Mouse (Mus musculus) inflammation-experienced regulatory T-cells, adult 6 months (primary cell): ENCODE results near the gene Insm2. TPM values are rescaled to one million over a fixed set of nuclear protein-coding genes. Genes with fewer than 3 reads are reported as not detected.
A peak's percentile ranks its signal among the peaks of the same experiment; 100 is the strongest.
"Not testable (repeated sequence)": the region's sequence is repeated elsewhere in the genome, so short reads cannot be mapped to it uniquely, and the experiment has no call there.

ENCODE experiments used
- ATAC-seq: one replicate; pipeline ENCODE4 v1.8.0; 2017
- polyA plus RNA-seq, 3 experiments: library from polyadenylated mRNA; unstranded; fragments of 100-300 nt; shearing (Covaris generic); gene quantifications; one replicate each; pipeline ENCODE4 v1.2.1; 2017

The Insm2 gene
- under 1 TPM; 0.18 to 0.34 (median 0.21) TPM for polyA plus RNA-seq

DNA sequence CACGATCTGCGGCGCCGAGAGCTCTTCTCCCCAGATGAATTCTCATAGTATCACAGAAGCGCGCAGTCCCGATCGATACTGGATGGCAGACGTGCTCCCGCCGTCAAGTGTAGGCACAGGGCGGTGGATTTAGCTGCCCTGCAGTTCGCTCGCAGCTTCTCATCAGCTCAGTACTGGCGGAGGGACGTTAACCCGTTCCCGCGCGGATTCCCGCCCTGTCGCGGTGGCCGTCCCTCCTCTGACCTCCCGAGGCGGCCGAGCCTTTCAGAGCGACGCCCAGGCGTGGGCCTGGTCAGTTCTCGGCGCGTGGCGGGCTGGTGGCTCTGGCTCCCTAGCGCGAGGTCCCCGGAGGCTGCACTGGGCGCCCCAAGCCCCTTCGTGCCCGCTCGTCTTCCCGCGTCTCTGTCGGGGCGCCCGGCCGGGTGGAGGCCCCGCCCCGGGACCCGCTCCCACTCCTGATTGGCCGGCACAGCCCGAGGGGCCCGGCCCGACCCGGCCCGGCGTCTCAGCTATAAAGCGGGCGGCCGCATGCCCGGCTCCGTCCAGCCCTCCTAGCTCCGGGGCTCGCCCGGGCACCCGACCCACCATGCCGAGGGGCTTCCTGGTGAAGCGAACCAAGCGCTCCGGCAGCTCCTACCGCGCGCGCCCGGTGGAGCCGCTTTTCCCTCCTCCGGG, at the start of gene Insm2:
Gene Insm2, plus strand, starts transcription at position 541 of the 675 bp plus-strand sequence.
- no peak for ATAC-seq

DNA sequence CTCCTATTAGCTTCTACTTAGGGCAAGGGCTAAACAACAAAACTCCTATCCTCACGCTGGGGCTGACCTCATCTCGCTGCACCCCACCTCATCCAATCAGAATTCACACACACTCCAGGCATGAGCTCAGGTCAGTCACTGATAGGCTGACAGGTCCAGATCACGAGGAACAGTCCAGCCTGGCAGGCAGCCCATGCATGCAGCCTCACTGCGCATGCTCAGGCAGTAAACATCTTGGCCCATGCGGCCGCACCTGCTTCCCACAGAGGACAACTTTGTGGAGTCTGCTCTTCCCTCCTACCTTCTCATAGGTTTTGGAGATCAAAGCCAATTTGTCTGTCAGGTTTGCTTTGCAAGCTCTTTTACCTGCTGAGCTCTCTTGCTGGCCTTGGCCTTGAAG, 44.3 kb upstream of the Insm2 start:
- not testable (repeated sequence) for ATAC-seq

DNA sequence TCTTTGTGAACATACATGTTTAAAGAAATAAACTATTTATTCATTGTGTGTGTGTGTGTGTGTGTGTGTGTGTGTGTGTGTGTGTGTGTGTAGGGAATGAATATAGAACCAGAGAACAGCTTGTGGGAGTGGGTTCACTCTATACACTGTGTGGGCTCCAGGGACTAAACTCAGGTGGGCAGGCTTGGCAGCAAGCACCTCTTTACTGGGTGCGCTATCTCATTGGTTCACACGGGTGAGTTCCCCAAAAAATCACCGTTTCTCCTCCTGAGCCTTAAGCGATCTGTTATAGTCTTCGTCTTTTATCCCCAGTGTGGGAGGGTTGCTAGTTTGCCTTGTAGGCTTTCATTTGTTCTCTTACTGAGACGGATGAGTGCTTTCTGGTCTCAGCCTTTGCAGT, 41.4 kb upstream of the Insm2 start:
- no peak for ATAC-seq

DNA sequence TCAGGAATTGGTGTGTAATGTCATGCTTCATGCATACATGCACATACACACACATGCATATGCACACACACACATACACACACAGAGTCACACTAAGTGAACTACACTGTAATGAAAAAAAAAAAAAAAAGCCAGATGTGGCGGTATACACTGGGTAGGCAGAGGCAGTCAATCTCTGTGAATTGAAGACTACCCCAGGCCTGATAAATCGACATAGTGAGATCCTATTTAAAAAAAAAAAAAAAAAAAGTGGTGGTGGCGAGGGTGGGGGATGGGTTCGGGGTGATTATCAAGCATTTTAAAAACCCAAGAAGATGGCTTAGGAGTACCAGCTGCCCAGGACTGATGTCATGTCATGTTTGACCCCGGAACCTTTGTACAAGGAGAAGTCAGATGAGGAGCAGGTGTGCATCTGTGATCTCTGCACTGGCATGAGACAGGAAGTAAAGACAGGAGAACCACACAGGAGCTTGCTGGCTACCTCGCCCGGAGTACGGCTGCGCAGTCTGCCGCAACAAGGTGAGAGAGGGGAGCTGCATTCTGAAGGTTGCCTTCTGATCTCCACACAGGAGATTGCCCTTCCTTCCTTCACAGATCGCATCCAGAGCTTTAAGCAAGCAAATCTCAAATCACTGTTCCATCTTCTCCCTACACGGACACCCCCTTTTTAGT, 39.9 kb upstream of the Insm2 start:
- no peak for ATAC-seq

DNA sequence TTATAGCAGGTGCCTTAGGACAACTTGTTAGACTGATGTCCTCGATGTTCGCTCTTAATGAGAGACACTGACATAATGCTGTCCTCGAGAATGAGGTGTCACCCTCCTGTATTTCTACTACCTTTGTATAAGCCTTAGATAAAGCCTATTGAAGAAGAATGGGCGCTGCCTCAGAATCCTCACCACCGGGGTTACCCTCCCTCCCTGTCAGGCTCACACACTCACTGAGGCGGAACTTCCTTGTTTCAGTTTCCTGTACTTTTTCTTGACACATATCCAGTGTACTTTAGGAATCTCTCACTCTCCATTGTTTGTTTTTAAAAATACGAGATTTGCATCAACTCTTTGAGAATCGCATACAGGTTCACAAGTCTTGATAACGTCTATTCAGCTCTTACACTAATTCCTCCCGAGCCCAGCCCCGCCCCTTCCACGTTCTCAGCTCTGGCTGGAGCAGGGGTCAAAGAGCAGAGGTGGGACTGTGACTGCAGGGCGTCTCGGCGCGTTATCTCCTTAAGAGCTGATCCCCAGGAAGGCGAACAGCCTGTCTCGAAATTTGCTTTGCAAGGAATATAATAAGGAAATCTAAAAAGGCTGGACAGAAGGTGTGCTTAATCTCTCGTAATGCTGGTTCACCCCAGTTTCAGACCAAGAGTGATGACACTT, 39.1 kb upstream of the Insm2 start:
- peak; percentile 72 for ATAC-seq

DNA sequence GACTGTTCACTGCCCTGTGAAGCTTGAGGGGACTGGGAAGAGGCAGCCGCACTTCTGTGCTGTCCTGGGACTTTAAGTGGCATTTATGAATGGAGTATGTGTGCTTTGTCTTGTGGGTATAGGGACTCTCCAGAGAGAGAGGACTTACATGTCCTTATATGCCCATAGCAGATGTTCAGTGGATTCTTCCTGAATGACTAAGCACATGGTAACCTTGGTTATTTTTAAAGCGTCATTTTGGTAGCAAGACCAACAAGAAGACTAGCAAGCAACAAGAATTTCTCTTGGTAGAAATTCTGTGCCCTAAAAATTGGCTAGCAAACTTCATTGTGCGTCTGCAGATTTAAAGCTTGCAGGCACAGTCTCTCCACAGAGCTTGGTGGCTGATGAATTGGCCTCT, 35.5 kb upstream of the Insm2 start:
- no peak for ATAC-seq

DNA sequence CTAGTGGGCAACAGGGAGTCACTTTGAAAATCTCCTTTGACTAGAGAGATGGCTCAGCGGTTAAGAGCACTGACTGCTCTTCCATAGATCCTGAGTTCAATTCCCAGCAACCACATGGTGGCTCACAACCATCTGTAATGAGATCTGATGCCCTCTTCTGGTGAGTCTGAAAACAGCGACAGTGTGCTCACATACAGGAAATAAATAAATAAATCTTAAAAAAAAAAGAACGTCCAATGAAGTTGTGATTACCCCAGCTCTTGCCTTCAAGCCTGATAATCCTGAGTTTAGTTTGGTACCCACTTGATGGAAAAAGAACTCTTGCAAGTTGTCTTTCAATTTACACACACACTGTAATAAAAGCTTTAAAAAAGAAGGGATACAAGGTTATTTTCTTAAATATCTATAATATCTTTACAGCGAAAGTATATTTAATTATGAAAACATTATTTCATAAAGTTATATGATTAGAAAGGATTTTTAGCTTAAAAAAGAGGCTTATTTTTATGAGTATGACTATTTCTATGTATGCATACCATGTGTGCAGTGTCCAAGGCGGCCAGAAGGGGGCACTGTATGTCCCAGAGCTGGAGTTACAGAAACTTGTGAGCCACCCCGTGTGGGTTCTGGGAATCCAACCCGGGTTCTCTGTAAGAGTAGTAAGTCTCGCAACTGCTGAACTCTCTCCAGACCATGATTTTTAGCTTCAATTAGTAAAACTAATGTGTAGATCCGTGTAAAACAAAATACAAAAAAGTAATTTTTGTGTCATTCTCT, 34.9 kb upstream of the Insm2 start:
- ATAC-seq: no peak

DNA sequence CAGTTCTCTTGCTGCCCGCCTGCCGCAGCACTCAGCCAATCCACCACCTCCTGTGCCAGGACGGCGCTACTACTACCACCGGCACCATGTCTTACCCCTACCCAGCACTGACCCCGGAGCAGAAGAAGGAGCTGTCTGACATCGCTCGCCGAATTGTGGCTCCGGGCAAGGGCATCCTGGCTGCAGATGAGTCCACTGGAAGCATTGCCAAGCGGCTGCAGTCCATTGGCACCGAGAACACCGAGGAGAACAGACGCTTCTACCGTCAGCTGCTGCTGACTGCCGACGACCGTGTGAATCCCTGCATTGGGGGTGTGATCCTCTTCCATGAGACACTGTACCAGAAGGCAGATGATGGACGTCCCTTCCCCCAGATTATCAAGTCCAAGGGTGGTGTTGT, 34.0 kb upstream of the Insm2 start, which contains the start of gene Aldoart2:
Gene Aldoart2, plus strand, starts transcription at position 34 of the 400 bp plus-strand sequence.
- ATAC-seq: no peak

DNA sequence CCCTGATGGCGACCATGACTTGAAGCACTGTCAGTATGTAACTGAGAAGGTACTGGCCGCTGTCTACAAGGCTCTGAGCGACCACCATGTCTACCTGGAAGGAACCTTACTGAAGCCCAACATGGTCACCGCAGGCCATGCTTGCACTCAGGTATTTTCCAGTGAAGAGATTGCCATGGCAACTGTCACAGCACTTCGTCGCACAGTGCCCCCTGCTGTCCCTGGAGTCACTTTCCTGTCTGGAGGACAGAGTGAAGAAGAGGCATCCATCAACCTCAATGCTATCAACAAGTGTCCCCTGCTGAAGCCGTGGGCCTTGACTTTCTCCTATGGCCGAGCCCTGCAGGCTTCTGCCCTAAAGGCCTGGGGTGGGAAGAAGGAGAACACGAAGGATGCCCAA, 33.4 kb upstream of the Insm2 start:
- ATAC-seq: no peak

DNA sequence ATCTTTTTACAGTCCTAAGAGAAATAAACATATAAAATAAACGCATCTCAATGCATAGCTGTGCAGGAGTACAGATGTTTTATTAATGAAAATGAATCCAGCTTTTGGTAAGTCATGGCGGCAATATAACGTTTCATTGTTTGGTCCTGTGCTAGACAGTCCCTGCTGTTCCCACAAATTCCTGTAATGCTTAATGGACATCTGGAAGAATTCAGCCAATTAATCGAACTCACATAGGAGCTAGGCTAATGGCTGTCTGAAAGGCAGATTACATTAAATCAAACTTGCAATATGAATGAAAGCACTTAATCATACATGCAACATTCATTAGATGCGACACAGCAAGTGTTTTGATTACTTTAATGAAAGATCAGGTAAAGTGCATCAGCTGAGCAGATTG, 32.4 kb upstream of the Insm2 start:
- no peak for ATAC-seq

DNA sequence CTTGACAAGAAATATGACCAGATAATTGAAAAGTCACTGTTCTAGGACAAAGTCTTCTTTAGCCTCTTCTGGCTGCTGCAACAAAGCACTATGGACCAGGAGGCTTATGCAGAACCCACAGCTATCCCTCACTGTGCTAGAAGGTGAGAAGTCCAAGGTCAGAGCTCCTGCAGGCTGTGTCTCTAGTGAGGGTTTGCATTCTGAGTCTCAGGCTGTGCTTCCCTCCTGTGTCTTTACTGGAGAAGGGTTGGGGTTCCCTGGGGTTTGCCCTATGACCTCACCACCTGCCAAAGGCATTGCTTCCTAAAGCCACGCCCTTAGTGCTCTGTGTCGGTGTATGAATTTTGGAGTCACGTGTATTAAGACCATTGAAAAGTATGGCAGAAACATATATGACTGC, 30.8 kb upstream of the Insm2 start:
- no peak for ATAC-seq

DNA sequence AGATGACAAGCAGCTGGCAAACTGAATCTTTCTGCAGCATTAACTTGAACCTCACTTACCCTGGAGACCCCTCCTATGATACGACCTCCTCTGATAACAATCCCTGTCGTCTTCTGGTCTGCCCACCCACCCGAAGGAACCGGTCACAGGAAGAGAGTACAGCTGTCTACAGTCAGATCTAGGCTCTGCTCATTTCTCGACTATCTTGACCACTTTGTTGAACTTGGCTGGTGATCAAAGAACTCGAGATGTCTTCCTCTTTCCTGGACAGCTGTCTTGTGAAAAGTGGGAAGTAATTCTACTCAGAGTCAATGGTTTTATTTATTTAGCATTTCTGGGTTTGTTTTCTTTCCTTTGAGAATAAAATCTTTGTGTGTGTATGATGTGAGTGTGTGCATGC, 29.6 kb upstream of the Insm2 start:
- no peak for ATAC-seq

DNA sequence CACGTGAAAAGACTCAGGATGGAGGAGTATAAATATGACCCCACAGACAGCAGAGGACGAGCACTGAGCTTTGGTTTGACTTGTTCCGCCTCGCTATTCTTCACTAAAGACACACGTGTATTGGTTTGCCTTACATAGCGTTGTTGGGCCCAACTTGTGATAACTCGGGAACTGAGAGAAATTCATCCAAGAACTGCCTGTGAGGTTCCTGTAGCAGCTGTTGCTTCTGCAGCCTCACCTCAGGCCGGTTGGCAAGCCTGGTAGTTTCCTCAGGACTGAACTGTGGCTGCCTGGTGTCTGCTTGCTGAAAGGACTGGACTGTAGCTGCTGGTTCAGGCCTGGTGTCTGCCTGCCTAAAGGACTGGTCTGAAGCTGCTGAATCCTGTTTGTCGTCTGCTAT, 28.6 kb upstream of the Insm2 start:
- ATAC-seq: no peak

DNA sequence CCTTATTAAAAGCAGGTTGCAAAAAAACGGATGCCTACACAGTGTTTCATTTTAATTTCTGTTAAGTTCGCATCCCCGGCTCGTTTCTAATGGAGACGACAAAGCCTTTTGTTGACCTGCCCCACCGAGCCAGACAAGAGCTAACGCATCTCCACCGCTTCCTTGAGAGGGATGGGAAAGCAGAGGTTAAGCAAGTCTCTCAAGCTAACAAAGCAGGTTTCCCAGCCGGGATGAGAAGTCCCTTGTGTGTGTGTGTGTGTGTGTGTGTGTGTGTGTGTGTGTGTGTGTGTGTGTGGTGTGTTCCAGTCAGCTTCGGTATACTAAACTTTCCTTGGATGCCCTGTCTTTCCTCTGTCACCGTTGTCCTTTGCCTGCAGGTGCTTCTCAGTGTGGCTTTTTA, 28.0 kb upstream of the Insm2 start:
- no peak for ATAC-seq

DNA sequence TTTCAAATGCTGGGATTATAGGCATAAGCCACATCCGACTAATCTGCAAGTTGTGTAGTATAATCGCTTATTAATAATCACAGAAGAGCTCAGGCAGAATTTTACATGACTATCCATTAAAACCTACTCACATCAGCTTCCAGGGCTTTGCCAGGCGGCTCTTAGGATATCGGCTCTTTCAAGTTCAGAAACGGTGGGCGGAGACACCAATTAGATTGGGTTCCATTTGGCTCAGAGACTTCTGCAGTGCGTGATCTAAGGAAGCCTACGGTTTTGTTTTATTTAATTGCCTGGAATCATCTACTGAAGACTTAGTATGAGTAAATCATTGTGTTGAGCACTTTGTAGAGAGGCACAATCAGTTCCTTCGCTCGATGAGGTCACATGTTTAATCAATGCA, 27.6 kb upstream of the Insm2 start:
- no peak for ATAC-seq

DNA sequence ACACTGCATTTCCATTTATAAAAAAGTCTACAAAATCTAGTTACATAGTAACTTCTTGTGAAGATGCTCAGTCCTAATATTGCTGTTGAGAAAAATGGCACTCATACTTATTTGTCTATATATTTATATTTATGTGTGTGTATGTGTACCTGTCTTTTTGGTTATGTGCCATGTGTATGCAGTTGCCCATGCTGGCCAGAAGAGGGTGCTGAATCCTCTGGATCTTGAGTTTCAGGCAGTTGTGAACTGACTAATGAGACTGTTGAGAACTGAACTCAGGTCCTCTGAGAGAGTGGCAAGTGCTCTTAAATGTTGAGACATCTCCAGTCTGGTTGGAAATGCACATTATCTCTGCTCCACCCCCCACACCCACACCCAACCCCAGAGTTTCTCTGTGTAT, 26.1 kb upstream of the Insm2 start:
- ATAC-seq: no peak

DNA sequence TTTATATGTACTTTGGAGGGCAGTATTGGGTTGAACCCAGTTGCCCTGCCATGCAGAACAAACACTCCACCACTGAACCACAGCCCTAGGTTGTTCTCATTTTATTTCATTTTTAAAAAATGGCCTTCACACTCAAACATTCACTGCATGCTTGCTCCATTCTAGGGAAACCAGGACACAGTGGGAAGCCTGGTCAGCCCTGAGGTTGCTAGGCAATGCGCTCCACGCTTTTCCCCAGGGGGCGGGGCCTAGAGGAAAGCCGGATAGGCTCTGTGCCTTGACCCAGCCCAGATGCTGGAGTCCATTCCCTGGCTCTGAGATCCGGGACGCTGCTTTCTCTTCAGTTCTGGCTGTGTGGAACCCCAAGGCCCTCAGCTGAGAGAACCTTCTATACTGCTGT, 25.4 kb upstream of the Insm2 start:
- ATAC-seq: no peak

DNA sequence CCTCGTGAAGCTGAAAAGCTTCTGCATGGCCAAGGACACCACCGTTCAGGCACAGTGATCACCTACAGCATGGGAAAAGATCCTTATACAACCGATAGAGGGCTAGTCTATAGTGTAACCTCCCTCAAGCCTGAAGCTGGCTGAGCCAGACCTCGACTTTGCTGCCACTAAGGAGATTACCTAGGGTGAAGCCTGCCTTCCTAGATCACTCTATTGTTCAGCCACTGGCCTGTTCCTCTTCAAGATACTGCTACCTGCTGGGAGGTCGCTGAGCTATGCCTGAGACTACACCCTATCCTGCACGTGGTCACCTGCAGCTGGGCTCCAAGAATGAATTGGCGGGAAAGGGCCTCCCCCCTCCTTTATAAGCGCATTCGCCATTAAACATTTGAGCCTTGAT, 12.3 kb upstream of the Insm2 start:
- not testable (repeated sequence) for ATAC-seq

DNA sequence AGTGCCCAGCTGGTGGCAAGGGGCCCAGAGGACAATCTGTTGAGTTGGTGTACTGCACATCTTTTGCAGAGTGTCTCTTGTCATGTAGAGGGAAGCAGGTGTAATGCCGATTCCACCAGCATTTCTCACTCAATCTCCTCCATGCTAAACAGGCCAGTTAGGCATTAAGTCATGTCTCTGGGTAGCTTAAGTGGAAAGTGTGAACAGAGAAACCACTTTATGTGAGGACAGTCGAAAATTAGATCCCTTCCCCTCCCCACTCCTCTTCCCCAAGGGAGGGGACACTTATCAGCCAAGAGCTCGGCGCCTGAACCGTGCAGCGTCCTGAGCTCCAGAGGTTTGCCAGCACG, 715 bp upstream of the Insm2 start:
- ATAC-seq: no peak

DNA sequence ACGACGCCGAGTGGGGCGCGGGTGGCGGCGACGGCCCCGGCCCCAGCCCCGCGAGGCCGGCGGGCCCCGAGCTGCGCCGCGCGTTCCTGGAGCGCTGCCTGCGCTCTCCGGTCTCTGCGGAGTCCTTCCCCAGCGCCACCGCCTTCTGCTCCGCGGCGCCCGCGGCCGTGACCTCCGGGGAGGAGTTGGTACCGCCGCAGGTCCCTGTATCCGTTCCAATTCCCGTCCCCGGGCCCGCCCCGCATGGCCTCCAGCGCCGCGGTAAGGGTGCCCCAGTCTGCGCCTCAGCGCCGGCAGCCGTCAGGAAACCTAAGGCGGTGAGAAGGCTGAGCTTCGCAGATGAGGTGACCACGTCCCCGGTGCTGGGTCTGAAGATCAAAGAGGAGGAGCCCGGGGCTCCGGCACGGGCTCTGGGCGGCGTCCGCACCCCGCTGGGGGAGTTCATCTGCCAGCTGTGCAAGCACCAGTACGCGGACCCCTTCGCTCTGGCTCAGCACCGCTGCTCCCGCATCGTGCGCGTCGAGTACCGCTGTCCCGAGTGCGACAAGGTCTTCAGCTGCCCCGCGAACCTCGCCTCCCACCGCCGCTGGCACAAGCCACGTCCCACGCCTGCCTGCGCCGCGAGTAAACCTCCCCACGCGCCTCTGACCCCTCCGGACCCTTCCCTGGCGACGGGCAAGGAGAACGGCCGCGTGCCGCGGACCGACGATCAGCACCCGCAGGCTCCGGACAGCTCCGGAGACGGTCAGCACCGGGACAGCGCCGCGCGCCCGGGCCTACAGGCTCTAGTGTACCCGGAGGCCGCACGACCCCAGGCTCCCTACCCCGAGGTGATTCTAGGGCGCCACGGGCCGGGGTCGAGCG, 644 bp downstream of the Insm2 start:
- ATAC-seq: no peak

DNA sequence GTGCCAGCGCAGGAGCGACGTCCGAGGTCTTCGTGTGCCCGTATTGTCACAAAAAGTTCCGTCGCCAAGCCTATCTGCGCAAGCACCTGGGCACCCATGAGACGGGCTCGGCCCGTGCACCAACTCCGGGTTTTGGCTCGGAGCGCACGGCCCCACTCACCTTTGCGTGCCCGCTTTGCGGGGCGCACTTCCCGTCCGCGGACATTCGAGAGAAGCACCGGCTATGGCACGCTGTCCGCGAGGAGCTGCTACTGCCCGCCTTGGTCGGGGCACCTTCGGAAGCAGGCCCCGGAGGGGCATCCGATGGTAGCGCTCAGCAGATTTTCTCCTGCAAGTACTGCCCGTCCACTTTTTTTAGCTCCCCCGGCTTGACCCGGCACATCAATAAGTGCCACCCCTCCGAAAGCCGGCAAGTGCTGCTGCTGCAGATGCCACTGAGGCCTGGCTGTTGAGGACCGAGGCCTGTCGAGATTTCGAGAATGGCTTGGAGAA, 1.3 kb downstream of the Insm2 start:
- ATAC-seq: no peak

DNA sequence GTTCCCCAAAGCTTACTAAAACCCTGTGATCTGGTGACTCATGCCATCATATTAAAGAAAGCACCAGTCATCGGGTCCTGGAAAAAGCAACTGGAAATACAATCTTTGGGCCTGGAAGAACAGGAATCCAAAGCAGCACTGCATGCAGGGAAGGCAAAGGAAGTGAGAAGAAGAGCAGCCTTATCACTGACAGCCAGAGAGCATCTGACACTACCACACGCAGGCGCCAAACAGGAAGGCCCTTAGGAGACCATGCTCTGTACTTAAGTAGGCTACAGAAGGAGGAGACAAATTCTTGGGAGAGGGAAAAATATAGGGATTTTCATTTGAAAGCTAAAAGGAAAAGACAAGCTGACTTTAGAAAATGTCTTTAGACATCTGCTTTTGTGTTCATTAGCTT, 5.2 kb downstream of the Insm2 start:
- ATAC-seq: no peak
